Mouse (Mus musculus): ENCODE measurements around the gene Dnajb3.

DNA sequence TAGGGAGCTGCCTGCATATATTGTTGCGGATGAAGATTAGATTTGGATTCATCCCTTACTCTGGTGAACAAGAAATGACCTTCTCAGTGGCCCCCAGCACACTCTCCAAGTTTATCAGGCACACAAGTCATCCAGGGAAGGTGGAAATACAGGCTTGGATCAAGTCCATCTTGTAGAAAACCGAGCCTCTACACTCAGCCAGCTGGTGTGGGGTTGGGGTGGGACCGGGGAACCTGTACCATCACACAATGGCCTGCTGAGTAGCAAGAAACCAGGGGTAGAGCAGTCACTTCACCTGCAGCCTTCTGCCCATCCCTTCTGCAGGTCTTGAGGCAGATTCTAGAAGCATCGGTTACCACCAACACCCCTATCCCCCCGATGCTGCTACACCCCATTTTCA lies 29.1 kb upstream of the Dnajb3 start:
- TF ChIP-seq CTCF (IDR thresholded peaks at IDR 0.05; ENCODE audit: low read depth, low read length): no peak
- TF ChIP-seq GATA1 (IDR thresholded peaks at IDR 0.05; ENCODE audit: borderline replicate concordance, low read length): no peak
- TF ChIP-seq POLR2AphosphoS5 (IDR thresholded peaks at IDR 0.05; ENCODE audit: insufficient replicate concordance, low read depth, low read length): no peak
- TF ChIP-seq TAL1 (conservative IDR thresholded peaks at IDR 0.05; ENCODE audit: low read depth, low read length): no peak

All from G1E (cell line).